Mouse (Mus musculus): ENCODE measurements around the gene Mamstr.

DNA sequence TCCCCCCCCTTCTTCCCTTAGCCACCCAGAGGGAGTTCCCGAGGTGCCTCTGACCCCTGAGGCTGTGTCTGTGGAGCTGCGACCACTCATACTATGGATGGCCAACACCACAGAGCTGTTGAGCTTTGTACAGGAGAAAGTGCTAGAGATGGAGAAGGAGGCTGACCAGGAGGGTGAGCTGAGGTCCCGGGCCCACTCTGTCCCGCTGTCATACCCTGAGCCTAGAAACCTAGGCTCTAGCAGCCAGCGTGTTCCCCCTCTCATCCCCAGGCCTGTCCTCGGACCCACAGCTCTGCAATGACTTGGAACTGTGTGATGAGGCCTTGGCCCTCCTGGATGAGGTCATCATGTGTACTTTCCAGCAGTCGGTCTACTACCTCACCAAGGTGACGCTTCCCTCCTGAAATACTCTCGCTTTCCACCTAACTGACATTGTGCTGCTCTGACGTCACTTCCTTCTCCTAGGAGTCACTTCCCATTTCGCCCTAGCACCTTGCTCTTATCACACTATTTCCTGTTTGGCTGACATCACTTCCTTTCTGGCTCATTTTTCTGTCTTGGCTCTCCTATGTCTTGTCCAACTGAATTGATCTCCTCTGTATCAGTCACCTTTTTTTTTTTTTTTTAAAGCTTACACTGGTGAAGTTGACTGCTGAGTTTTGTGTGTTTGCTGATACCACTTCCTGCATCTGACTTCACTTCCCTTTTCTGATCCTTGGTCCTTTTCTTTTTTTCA is 4.7 kb upstream of the Mamstr start:
- TF ChIP-seq CTCF (IDR thresholded peaks at IDR 0.05) (no peak), EP300 (IDR thresholded peaks at IDR 0.05; ENCODE audit: insufficient read depth, low read depth, low read length) (no peak), POLR2A (IDR thresholded peaks at IDR 0.05; ENCODE audit: insufficient read depth, low read depth, low read length) (peak; percentile 58; the same call in 1 of the 2 replicates)
